Mouse (Mus musculus): ENCODE data around the gene Mep1a. TPM values are rescaled to one million over a fixed set of nuclear protein-coding genes. Genes with fewer than 3 reads are reported as not detected.
"Not testable (repeated sequence)": the region's sequence is repeated elsewhere in the genome, so short reads cannot be mapped to it uniquely, and the experiment has no call there.

The Mep1a gene
- total RNA-seq (2022): not detected

DNA sequence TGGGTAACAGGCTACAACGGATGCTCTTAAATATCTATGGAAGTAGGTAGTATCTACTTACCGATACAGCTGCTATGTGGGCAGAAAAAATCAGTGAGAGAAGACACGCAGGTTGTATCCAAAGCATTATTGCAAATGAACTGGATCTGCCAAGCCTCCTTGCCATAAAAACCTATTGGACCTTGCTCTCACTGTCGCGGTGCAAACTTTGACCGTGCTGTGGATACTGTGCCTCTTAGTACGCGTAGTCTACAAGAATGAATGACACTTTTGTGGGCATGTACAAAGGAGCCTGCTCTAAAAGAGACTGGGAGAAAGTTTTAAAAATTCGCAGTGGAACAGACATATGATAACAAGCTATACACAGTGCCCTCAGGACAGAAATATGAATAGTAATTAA, at the start of gene Mep1a:
Gene Mep1a (minus strand): TSS at position 221 of the 400 bp plus-strand sequence.
- no peak for DNase-seq

- DNase-seq: no peak
Observed at GRCm38 (mm10) chr17:43551122-43551630, 48.6 kb upstream of the Mep1a start.

GRCm38 (mm10) chr17:43544040-43544439, 41.4 kb upstream of the Mep1a start:
- no peak for DNase-seq

GRCm38 (mm10) chr17:43543539-43543938, 40.9 kb upstream of the Mep1a start, which contains the start of gene Ankrd66:
Ankrd66 (minus strand) TSS chr17:43543639.
- no peak for DNase-seq

DNA sequence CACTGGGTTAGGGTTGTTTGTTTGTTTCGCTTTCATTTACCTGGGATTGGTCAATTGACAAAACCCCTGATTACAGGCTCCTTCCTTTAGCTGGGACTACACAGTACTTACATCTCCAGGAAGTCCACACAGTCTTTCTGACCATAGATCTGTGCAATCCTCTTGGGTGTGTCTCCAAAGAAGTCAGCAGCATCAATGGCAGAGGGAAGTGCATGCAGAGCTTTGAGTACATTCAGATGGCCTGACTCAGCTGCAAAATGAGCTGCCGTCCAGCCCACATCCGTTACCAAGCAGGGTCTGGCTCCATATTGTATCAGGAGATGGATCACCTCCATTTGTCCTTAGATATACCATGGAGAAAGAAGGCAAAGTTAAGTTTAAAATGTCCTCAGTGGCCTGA, 36.2 kb upstream of the Mep1a start:
- no peak for DNase-seq

GRCm38 (mm10) chr17:43536841-43537240, 34.2 kb upstream of the Mep1a start:
- DNase-seq: not testable (repeated sequence)

DNA sequence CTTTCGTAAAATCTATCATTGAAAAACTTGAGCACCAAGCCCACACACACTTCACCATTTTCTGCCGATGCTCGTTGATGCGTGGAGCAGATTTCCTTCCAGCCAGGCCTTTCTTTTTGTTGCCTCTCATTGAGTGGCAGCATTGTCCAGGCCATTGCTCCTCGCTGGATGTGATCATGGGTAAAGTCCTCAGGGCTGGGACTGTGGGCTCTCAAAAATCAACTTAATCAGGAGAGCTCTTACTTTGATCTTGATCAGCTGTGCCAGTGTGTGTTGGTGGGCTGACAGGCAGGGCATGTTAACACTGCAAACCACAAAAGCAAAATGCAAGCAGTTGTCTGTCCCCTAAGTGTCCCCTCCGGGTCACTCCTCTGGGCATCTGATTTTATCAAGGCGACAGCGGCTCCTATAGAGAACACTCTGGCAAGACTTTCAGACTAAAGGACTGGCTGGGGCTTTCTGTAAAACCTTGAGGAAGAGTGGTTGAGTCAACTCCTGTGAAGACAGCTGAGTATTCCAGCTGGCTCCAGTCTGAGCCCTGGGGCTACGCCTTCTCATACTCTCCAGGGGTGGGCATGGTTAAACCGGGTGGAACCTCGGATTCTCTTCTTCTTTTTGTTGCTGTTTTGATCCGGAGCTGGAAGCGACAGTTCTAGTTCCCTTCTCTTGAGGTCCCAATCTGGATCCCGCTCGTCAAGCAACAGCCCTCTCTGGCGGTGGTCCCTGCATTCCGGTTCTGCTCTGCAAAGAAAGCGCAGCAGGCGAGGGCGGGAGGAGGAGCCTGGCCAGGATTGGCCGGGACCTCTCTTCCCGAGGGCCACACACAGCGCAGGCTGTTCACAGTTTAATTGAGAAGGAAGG, 32.0 kb upstream of the Mep1a start:
- DNase-seq: no peak

DNA sequence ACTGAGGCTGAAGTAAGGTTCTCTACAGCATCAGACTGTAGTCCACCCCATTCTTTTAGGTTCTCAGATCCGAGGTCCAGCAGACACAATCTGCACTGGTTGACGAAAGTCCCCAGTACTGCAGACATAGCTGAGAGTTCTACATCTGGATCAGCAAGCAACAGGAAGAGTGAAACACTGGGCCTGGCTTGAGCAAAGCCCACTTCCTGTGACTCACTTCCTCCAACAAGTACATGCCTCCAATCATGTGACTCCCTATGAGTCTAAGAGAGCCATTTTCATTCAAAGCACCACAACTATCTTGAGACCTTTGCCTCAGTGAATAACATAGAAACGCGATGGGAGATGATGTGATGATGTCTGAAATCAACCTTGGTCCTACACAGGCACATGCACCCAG, 28.6 kb upstream of the Mep1a start:
- DNase-seq: no peak

DNA sequence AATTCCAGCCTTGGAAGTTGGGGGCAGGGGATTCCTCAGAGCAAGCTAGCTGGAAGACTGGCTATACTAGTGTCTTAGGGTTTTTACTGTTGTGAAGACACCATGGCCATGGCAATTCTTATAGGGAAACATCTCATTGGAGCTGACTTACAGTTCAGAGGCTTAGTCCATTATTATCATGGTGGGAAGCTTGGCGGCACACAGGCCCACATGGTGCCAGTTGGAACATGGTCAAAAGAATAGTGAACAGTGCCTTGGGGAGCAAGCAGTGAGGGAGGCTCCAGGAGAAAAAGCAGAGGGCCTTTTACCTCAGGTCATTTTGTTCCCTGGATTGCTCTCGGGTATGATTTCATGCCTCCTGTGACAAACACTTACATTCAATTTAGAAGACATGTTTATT, 27.9 kb upstream of the Mep1a start:
- DNase-seq: no peak

DNA sequence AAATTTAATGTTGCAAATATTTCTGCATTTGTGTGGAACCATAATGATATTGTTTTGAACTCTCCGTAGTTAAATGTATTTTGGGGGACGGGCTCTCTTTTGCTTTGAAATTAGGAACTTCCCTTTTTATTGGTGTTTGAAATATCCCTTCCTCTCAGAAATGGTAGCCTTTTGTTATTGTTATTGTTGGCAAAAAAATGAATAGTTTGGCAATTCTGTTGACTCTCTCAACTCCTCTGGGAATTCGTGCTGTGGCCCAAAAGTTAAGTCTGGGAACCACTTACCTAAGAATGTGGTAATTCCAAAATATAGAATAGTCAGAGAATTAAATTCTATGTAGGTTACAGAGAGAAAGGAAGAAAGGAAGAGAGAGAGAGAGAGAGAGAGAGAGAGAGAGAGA, 17.6 kb upstream of the Mep1a start:
- no peak for DNase-seq

- peak; percentile 15 for DNase-seq
Observed at GRCm38 (mm10) chr17:43518644-43519409, 16.2 kb upstream of the Mep1a start.

DNA sequence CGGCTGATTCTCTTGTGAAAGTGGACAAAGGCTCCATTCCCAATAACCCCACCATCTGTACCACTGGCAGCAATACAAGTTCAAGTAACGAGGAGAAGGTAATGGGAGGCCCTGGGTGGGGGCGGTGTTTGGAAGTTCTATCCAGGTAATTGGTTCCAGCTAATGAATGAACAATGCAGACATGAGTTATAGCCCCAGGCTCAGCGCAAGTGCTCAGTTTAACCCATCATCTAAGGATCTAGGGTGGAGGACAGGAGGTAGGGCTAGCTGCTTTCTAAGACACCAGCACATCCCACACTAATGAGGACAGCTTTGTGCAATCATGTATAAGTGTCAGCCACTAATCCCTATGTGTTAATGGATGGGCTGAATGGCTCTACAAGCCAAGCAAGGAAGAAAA, 8.2 kb upstream of the Mep1a start:
- no peak for DNase-seq

DNA sequence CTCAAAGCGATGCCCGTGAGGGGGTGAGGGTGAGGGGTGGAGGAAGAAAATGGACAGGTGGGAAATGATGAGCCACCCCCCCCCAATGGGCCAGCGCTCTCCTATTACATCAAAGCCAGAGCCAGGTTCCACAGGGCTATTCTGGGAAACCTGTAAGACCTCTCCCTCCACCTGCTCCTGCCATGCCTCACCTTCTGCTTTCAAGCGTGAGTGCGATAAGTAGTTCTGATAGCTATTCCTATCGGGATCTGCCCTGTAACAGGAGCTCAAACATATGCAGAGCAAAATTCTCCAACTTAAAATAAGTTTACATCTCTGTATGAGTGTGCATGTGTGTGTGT, 2.0 kb upstream of the Mep1a start:
- DNase-seq: no peak

- no peak for DNase-seq
Observed at GRCm38 (mm10) chr17:43503861-43504593, 1.4 kb upstream of the Mep1a start.

DNA sequence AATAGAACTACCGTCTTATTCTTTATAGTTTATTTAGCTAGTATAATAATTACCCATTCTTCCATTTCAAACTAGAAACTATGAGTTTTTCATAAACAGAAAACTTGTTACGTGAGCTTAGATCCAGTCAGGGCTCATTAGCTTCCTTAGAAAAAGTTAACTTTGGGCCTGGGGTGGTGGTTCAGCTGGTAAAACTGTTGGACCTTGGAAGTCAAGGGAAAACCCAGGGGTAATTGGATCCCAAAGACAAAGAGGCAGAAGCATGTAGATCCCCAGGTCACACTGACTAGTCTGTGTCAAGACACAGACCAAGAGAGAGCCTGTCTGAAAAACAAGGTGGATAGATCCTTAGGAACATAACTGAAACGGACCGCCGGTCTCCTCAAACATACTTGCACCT, 981 bp downstream of the Mep1a start:
- no peak for DNase-seq

GRCm38 (mm10) chr17:43501223-43501622, 1.4 kb downstream of the Mep1a start:
- no peak for DNase-seq

DNA sequence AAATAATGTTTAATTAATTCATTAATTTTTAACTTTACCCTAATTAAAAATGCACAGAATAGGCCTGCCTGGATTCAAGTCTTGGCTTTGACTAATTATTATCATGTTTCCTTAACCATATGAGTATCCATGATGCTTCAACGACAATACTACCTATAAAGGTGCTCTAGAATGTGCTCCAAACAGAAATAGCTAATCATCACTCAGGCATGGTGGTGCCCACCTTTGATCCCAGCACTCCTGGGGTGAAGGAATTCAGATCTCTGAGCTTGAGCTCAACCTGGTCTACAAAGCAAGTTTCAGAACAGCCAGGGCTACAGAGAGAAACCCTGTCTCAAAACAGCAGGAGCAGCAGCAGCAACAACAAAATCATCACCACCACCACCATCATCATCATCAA, 2.1 kb downstream of the Mep1a start:
- no peak for DNase-seq

DNA sequence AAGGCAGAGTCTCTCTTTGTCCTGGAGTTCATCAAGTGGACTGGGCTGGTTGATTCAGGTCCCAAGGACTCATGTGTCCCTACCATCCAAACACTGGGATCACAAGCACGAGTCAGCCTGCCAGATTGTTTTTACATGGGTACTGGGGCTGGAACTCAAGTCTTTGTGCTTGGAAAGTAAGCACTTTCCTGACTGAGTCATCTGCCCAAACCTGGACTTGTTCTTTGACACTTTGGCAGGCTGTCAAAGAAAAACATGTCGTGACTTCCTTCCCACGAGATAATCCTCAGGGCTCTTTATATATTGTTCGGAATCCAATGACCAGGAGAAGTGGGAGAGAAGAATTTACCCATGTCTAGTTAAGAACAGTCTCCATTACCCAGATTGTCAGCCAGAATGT, 5.1 kb downstream of the Mep1a start:
- no peak for DNase-seq

- DNase-seq: no peak
Observed at GRCm38 (mm10) chr17:43495502-43495901, 7.1 kb downstream of the Mep1a start.

- DNase-seq: not testable (repeated sequence)
Observed at GRCm38 (mm10) chr17:43490371-43490770, 12.2 kb downstream of the Mep1a start.

GRCm38 (mm10) chr17:43488439-43489151, 14.0 kb downstream of the Mep1a start:
- DNase-seq: no peak

DNA sequence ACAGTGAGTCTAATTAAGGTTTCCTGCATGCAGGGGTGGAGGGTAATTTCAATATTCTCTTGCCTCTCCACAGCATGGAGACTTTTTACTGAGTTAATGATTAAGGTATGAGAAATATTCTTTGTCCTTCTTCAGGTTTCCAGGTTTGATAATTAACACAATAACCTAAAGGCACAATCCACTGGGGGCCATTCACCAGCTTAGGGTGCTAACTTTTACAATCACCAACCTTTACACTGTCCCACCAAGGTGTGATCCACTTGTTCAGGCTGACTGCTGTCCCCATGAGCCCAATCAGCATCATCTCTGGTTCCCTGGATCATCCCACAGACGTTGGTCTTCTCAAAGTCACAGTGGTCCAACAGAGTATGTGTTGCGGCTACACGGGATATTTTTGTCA, 16.6 kb downstream of the Mep1a start:
- no peak for DNase-seq
